Mouse (Mus musculus) testis, adult 2 months (tissue): ENCODE results near the gene Pepd. TPM values are rescaled to one million over a fixed set of nuclear protein-coding genes. Genes with fewer than 3 reads are reported as not detected.

ENCODE experiments used
- H3K27ac ChIP-seq: fragments of 200-500 bp; 2 replicates; pipeline ENCODE4 v1.5.1; 2012; ENCODE audit warnings: low read depth, low read length; ENCODE audit not compliant: control insufficient read depth, insufficient read depth
- H3K27me3 ChIP-seq: fragments of 200-500 bp; 2 replicates; pipeline ENCODE4 v1.6.1; 2012; ENCODE audit warnings: mild to moderate bottlenecking, low read length, moderate library complexity; ENCODE audit not compliant: control insufficient read depth, insufficient read depth
- H3K36me3 ChIP-seq: fragments of 200-500 bp; 2 replicates; pipeline ENCODE4 v1.6.1; 2012; ENCODE audit warnings: mild to moderate bottlenecking, low read length; ENCODE audit not compliant: control insufficient read depth, insufficient read depth
- H3K4me1 ChIP-seq: fragments of 200-500 bp; 2 replicates; pipeline ENCODE4 v1.6.1; 2012; ENCODE audit warnings: low read length; ENCODE audit not compliant: control insufficient read depth, insufficient read depth
- H3K4me3 ChIP-seq: fragments of 200-500 bp; 2 replicates; pipeline ENCODE4 v1.5.1; 2012; ENCODE audit warnings: low read depth, mild to moderate bottlenecking, low read length, moderate library complexity, mixed read lengths; ENCODE audit not compliant: control insufficient read depth
- CTCF ChIP-seq: fragments of 200-500 bp; IDR thresholded peaks from 2 replicates; pipeline ENCODE4 v1.5.1; 2012; ENCODE audit warnings: low read depth, mild to moderate bottlenecking, inconsistent platforms, low read length, moderate library complexity; ENCODE audit not compliant: control insufficient read depth, insufficient read depth, insufficient replicate concordance
- POLR2A ChIP-seq: fragments of 200-500 bp; IDR thresholded peaks from 2 replicates; pipeline ENCODE4 v1.6.1; 2012; ENCODE audit warnings: low read depth, mild to moderate bottlenecking, inconsistent platforms, low read length, moderate library complexity; ENCODE audit not compliant: control insufficient read depth
- polyA plus RNA-seq: library from polyadenylated mRNA; depleted of rRNA; stranded (reverse); fragments of >200 nt; gene quantifications from 2 replicates; pipeline ENCODE4 v1.2.3, GENCODE M21; 2012; rRNA removed

The Pepd gene
- 15.4 and 16.0 TPM in 2 replicates for polyA plus RNA-seq

DNA sequence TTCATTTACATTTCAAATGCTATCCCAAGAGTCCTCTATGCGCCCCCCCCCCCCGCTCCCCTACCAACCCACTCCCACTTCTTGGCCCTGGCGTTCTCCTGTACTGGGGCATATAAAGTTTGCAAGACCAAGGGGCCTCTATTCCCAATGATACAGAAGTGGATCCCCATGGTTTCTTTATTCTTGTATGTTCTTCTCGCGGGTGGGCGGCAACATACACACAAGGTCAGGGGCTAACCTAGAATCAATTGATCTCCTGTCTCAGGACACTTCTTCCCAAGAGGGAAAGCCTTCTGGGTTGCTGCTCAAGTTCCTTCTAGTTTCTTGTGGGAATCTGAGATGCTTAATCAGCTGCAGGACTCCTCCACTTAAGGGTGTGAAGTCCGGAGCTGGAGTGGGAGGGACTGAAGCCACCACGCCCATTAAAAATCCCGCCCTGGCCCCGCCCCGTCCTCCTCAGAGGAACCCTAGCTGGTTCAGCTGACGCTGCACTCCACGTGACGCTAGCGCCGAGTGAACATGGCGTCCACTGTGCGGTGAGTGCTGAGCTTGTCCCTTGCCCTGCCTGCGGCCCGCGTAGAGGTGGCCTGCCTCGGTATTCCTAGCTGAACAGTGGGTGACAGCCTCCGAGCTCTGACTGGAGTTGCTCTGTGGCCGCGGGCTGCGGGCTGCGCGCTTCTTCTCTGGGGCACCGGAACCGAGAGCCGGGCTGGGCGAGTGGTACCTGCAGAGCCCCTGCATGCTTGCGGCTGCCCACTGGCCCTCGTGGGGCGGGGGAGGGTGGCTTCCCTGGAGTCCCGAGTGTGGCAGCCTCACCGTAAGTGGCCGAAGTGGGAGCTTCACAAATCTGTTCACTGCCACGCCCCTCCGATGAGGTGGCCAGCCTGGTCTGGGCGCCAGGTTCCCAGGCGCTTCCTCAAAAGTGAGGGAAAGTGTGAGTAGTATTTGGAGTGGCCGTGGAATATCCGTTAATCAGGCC, at the start of gene Pepd:
TSS of gene Pepd (plus strand) at position 461 of the 979 bp plus-strand sequence.
- Histone ChIP-seq H3K4me1 (peaks cover 2% of the 10 kb centered on the region), H3K27ac (no peak within 1 kb of the TSS), H3K4me3 (peak within 1 kb of the TSS; percentile 85), H3K27me3 (no peaks in the 10 kb centered on the region), H3K36me3 (no peaks in the 10 kb centered on the region)
- TF ChIP-seq POLR2A (peak; percentile 75), CTCF (no peak)

DNA sequence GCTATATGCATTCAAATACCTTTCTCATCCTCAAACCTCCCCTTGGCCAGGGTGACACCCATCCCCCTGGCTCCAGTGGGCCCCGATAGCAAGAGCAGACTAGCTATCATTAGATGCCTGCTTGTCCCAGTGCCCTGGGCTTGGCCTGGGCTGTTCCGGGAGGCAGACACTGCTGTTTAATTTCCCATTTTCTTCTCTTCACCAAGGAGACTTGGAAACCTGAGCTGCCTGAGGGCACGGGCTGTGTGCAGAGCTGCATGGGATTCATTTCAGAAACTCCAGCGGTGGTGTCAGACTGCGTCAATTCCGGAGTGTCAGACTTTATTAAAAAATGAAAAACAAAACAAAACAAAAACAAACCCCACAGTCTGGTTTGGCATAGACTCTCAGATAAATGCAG, 44.9 kb upstream of the Pepd start:
- TF ChIP-seq CTCF (no peak), POLR2A (no peak)
- Histone ChIP-seq H3K27ac (no peak overlapping the region), H3K27me3 (no peaks in the 10 kb centered on the region), H3K36me3 (no peaks in the 10 kb centered on the region), H3K4me1 (no peaks in the 10 kb centered on the region), H3K4me3 (no peak overlapping the region)

DNA sequence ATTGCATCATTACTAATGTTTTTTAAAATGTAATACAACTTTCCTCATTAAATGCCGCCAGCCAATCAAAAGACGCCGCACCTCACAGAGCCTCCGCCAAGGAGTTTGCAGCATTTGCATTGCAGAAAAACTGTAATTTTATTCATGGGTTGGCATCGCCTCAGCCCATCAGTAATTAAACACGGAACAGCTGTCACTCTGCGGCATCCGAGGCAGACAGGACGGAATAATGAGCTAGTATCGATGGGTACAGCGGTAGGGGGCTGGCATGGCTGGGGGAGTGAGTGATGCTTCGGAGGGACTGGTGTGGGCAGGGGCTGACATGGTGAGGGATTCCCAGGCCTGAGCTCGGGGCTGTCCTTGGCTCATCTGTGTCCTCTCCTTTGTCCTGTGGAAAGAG, 42.5 kb upstream of the Pepd start:
- no peak overlapping the region for H3K4me3 ChIP-seq
- TF ChIP-seq CTCF (no peak), POLR2A (no peak)
- H3K4me1 ChIP-seq, result no peaks in the 10 kb centered on the region; the same call in 1 of the 2 replicates

DNA sequence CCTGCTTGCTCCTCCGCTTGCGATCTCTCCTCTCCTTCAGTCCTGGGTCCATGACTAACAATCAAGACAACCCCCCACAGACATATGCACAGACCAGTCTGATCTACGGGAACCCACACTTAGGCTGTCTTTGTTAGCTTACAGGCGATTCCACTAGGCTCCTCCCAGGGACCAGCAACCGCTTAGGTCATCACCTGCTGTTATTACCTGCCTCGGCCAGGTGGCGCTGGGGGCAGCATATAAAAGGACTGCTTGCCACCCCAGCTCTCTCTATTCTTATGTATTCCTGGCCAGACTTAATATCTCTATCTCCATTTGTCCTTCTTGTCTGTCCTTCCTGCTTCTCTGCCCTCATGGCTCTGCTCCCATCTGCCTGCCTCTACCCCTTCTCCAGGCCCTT, 35.4 kb upstream of the Pepd start:
- TF ChIP-seq CTCF, result no peak
- TF ChIP-seq POLR2A, result no peak
- Histone ChIP-seq H3K4me3 (no peak overlapping the region), H3K27ac (no peak overlapping the region), H3K4me1 (no peaks in the 10 kb centered on the region; the same call in 1 of the 2 replicates), H3K27me3 (no peaks in the 10 kb centered on the region), H3K36me3 (no peaks in the 10 kb centered on the region)

More for the DNA sequence above, 42.5 kb upstream of the Pepd start:
- Histone ChIP-seq H3K36me3 (no peaks in the 10 kb centered on the region), H3K27me3 (no peaks in the 10 kb centered on the region), H3K27ac (no peak overlapping the region)

DNA sequence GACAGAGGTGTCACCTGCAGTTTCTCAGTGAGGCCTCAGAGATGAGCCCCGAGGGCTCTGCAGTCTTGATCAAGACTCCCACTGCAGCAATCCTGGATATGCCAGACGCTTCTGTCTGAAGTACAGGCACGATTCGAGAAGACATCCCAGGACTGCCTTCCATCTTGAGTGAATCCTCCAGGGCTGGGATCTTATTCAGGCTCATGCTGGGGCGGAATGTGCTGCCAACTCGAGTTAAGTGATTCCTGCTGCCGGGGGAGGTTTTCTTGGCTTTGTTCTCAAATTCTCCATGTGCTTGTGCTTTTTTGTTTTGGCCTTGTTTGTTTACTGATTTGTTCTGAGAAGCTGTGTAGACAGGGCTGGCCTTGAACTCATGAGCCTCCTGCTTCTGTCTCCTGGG, 34.4 kb upstream of the Pepd start:
- Histone ChIP-seq H3K4me1 (no peaks in the 10 kb centered on the region; the same call in 1 of the 2 replicates), H3K27ac (no peak overlapping the region), H3K36me3 (no peaks in the 10 kb centered on the region), H3K4me3 (no peak overlapping the region), H3K27me3 (no peaks in the 10 kb centered on the region)
- TF ChIP-seq CTCF, result no peak
- TF ChIP-seq POLR2A, result no peak

DNA sequence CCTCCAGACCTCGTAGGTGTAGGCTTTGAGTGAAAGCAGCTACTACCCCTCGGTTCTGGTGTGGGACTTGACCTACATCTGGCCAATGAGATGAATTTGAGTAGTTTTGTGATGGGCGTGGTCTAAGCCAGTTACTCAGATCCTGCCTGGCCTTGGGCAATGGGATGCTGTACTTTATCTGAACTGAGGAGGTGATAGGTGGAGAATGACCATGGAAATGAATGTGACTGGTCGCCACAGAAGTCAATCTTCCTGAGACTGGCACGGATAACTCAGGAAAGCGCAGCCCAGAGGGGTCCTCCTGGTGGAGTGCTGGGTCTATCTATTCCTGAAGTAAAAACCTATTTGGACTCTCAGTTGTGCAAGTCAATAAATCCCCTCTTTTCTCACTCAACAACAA, 23.7 kb upstream of the Pepd start:
- no peaks in the 10 kb centered on the region for H3K27me3 ChIP-seq
- no peaks in the 10 kb centered on the region for H3K4me1 ChIP-seq
- no peak overlapping the region for H3K4me3 ChIP-seq
- no peak overlapping the region for H3K27ac ChIP-seq
- no peak for TF ChIP-seq CTCF
- TF ChIP-seq POLR2A, result no peak
- no peaks in the 10 kb centered on the region for H3K36me3 ChIP-seq

DNA sequence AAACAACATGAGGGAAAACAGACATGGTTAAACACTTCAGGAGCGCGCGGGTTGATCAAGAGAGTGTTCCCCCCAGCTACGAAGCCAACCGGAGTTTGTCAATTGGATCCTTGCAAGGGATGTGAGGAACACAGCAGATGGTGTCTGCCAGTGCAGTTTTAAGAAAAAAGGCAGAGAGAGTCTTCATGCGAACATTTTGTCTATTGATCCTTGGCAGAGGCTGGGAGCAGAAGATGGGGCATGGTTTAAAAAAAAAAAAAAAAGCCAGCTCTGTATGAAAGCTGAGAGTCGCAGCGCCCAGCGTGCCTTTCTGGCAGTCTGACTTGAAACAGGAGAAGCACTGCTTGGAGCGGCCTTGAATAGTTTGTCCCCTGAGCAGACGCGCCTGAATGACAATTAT, 23.3 kb upstream of the Pepd start:
- TF ChIP-seq CTCF (no peak), POLR2A (no peak)
- H3K36me3 ChIP-seq, result no peaks in the 10 kb centered on the region

More for the DNA sequence above, 23.3 kb upstream of the Pepd start:
- H3K4me3 ChIP-seq, result no peak overlapping the region
- no peaks in the 10 kb centered on the region for H3K27me3 ChIP-seq
- H3K4me1 ChIP-seq, result no peaks in the 10 kb centered on the region
- H3K27ac ChIP-seq, result no peak overlapping the region
